Mouse (Mus musculus): ENCODE results near the gene Vmn1r169.
"Not testable (repeated sequence)": the region's sequence is repeated elsewhere in the genome, so short reads cannot be mapped to it uniquely, and the experiment has no call there.

Vmn1r169 gene

DNA sequence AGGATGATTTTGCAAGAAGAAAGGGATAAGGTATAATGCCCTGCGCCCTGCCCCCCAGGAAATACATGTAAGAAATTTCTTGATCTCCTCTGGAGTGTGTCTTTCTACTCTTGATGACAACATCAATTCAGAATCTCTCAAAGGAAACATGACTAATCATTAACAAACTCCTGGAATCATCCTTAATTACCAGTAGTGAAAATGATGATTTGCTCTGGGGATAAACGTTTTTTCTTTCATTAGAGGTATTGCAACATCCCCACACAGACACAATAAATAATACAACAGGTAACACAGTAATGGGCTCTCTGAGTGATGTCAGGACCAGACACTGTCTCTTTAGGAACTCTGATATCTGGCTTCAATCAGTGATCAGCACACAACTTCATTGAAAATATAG, at the start of gene Vmn1r169:
Gene Vmn1r169 (plus strand): TSS at position 301 of the 400 bp plus-strand sequence.
- DNase-seq (ENCODE audit: low read depth), result not testable (repeated sequence)

GRCm38 (mm10) chr7:23539432-23539831, 35.9 kb upstream of the Vmn1r169 start, which contains the start of gene Vmn1r168:
TSS of gene Vmn1r168 (plus strand) at chr7:23539732.
- DNase-seq (ENCODE audit: low read depth), result not testable (repeated sequence)

- not testable (repeated sequence) for DNase-seq (ENCODE audit: low read depth)
Measured at GRCm38 (mm10) chr7:23605875-23606274, 30.5 kb downstream of the Vmn1r169 start, which contains the start of gene Vmn1r170. TSS of gene Vmn1r170 (plus strand) at chr7:23606175.
